Mouse (Mus musculus) liver, embryonic 11.5 days (tissue): ENCODE data around the gene Cfap70. TPM values are rescaled to one million over a fixed set of nuclear protein-coding genes. Genes with fewer than 3 reads are reported as not detected.

ENCODE experiments used
- ATAC-seq: fragments of 200-750 bp; cut with Nextera tagmentation; replicated peaks from 2 replicates; pipeline ENCODE4 v1.8.0; 2017; ENCODE audit warnings: moderate number of reproducible peaks, mild to moderate bottlenecking, moderate TSS enrichment, moderate library complexity; ENCODE audit not compliant: low FRiP score
- DNase-seq: peaks from one replicate; pipeline ENCODE4 v3.0.0-alpha.2; 2017; ENCODE audit warnings: low spot score
- H3K27ac ChIP-seq: fragments of 300-500 bp; sonication (generic); 2 replicates; pipeline ENCODE4 v1.5.1; 2014; ENCODE audit warnings: mild to moderate bottlenecking, low read depth, low read length, control low read depth
- H3K27me3 ChIP-seq: fragments of 300-500 bp; sonication (generic); replicated peaks from 2 replicates; pipeline ENCODE4 v1.6.1; 2014; ENCODE audit warnings: low read length, mixed read lengths; ENCODE audit not compliant: control insufficient read depth, insufficient read depth
- H3K36me3 ChIP-seq: fragments of 300-500 bp; sonication (generic); 2 replicates; pipeline ENCODE4 v1.6.1; 2014; ENCODE audit warnings: mild to moderate bottlenecking, low read length, moderate library complexity, mixed read lengths; ENCODE audit not compliant: control insufficient read depth, insufficient read depth
- H3K4me1 ChIP-seq: fragments of 300-500 bp; sonication (generic); replicated peaks from 2 replicates; pipeline ENCODE4 v1.6.1; 2014; ENCODE audit warnings: low read length, mixed read lengths; ENCODE audit not compliant: control insufficient read depth, insufficient read depth
- H3K4me2 ChIP-seq: fragments of 300-500 bp; sonication (generic); 2 replicates; pipeline ENCODE4 v1.6.1; 2014; ENCODE audit warnings: mild to moderate bottlenecking, control low read depth, moderate library complexity
- H3K4me3 ChIP-seq: fragments of 300-500 bp; sonication (generic); 2 replicates; pipeline ENCODE4 v1.5.1; 2014; ENCODE audit warnings: low read depth, low read length, control low read depth
- H3K9ac ChIP-seq: fragments of 300-500 bp; sonication (generic); 2 replicates; pipeline ENCODE4 v1.6.1; 2014; ENCODE audit warnings: low read depth, low read length, control low read depth
- H3K9me3 ChIP-seq: fragments of 300-500 bp; sonication (generic); 2 replicates; pipeline ENCODE4 v1.6.1; 2016; ENCODE audit warnings: low read length, inconsistent platforms, mixed read lengths; ENCODE audit not compliant: control insufficient read depth
- WGBS: fragments of 180-500 bp; shearing (Covaris S2); extraction: QIAGEN DNeasy Blood & Tissue Kit; methylation state at CpG from one replicate; pipeline ENCODE4 v1.1.7; 2014; 5-methylcytosine and 5-hydroxymethylcytosine counted together
- polyA plus RNA-seq: library from polyadenylated mRNA; unstranded; fragments of >200 nt; fragmentation: Nextera tagmentation; extraction: Ambion mirVana; gene quantifications from 2 replicates; pipeline ENCODE4 v1.2.1, GENCODE M21; 2014

The Cfap70 gene
- 0.17 TPM in 1 of 2 replicates, not detected in the other for polyA plus RNA-seq

DNA sequence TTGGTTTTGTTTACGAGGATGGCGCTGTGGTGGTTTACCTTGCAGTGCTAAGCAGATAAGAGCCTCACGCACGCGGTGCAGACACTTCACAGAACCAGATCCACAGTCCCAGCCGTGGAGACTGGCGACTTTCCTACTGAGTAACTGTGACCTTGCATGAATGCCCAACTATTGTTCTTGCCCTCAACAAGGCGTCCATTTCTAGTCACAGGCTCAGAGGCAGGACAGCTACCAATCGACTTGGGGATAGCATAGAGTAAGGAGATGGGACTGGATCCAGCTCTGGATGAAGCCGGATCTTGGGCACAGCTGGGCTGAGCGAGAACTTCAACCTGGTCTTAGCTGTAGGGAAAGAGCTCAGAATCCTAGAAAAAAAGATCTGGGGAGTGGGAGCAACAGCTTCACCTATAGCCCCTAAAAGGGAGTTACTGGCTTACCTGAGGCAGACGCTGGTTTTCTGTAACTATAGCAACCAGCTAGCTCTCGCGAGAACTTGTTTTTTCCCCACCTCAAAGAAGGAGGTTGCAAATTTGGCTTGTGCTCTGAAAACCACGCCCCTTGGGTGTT lies at the start of gene Cfap70:
Cfap70 (minus strand) TSS at position 462 of the 567 bp plus-strand sequence.
- Histone ChIP-seq H3K36me3 (peaks cover 12% of the 10 kb centered on the region), H3K27me3 (no peaks in the 10 kb centered on the region), H3K27ac (no peak within 1 kb of the TSS), H3K9me3 (no peaks in the 10 kb centered on the region), H3K4me3 (peak within 1 kb of the TSS; percentile 53), H3K4me1 (peaks cover 8% of the 10 kb centered on the region; the same call in 1 of the 2 replicates), H3K9ac (peak within 1 kb of the TSS; percentile 60), H3K4me2 (peak within 1 kb of the TSS; percentile 92)
- DNase-seq, result peak; percentile 63
- 4% methylated on average over 15 of the region's 15 CpGs for WGBS
- ATAC-seq, result peak; percentile 79

DNA sequence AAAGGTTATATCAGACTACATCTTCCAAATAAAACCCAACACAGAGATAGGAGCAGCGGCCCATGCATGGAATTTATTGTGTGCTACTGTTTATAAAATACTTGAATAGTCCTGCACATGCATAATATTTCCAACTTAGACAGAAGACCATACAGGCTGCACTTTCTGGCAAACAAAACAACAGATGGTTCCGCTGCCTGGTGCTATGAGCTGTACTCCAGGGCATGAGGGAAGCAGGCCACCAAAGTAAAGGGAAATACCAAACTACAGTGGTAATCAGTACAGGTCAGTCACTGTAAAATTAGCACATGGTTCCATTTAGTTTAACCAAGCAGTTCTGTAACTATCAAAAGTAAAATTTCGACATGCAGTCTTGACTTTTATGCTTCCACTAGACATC lies 48.0 kb upstream of the Cfap70 start:
- H3K9me3 ChIP-seq, result no peaks in the 10 kb centered on the region
- H3K36me3 ChIP-seq, result peaks cover 7% of the 10 kb centered on the region
- no peak overlapping the region for H3K4me2 ChIP-seq
- H3K27me3 ChIP-seq, result no peaks in the 10 kb centered on the region
- H3K4me1 ChIP-seq, result no peaks in the 10 kb centered on the region
- DNase-seq (no peak), ATAC-seq (no peak)
- WGBS, result 94% methylated on average over 3 of the region's 3 CpGs
- H3K9ac ChIP-seq, result no peak overlapping the region
- no peak overlapping the region for H3K4me3 ChIP-seq
- no peak overlapping the region for H3K27ac ChIP-seq

DNA sequence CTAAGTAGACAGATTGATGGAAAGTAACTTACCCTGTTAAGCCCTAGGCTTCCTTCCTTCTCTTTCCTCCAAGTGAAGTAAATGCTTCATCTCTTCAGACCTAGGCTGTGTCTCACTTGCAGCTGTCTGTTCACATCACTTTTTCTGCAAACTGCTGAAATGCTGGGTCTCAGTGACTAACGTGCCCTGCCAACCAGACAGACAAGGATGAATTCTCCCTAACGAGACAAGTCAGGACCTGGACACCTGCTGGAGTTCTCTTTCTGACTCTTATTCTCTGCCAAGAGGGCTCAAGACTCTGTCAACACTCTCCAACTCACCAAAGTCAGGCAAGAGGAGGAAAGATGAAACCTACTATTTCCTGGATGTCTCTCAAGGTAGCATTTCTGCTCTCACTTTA lies 44.6 kb upstream of the Cfap70 start, which contains the start of gene Mss51:
Mss51 (minus strand) TSS at position 299 of the 400 bp plus-strand sequence.
- no peak within 1 kb of the TSS for H3K4me3 ChIP-seq
- H3K27me3 ChIP-seq, result no peaks in the 10 kb centered on the region
- ATAC-seq, result no peak
- H3K4me1 ChIP-seq, result no peaks in the 10 kb centered on the region
- peaks cover 12% of the 10 kb centered on the region for H3K36me3 ChIP-seq
- no peak within 1 kb of the TSS for H3K9ac ChIP-seq
- H3K27ac ChIP-seq, result no peak within 1 kb of the TSS
- DNase-seq, result no peak
- WGBS, result 82% methylated on average over 2 of the region's 2 CpGs
- no peaks in the 10 kb centered on the region for H3K9me3 ChIP-seq
- H3K4me2 ChIP-seq, result no peak within 1 kb of the TSS

DNA sequence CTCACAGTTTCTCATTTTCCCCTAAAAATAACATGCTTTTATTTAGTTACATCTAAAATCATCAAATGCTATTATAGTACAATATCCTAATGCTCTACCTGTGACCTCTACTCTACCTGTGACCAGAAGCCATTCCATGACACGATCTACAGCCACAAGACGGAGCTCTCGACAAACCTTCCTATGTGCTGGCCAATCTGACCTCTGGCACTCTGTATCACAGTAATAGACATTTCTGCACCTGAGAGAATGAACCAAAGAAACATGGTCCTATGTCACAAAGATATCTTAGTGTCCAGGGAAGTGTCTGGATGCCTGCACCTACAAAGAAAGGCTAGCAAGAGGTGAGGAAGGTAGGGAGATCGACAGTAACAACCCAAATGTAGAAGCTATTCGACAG lies 34.0 kb upstream of the Cfap70 start:
- H3K4me3 ChIP-seq, result no peak overlapping the region
- H3K4me1 ChIP-seq, result no peaks in the 10 kb centered on the region; the same call in 1 of the 2 replicates
- peaks cover 6% of the 10 kb centered on the region for H3K36me3 ChIP-seq
- DNase-seq, result no peak
- H3K9ac ChIP-seq, result no peak overlapping the region
- WGBS, result 95% methylated on average over 5 of the region's 5 CpGs
- H3K27me3 ChIP-seq, result no peaks in the 10 kb centered on the region
- no peaks in the 10 kb centered on the region for H3K9me3 ChIP-seq
- ATAC-seq, result no peak
- no peak overlapping the region for H3K4me2 ChIP-seq
- no peak overlapping the region for H3K27ac ChIP-seq

DNA sequence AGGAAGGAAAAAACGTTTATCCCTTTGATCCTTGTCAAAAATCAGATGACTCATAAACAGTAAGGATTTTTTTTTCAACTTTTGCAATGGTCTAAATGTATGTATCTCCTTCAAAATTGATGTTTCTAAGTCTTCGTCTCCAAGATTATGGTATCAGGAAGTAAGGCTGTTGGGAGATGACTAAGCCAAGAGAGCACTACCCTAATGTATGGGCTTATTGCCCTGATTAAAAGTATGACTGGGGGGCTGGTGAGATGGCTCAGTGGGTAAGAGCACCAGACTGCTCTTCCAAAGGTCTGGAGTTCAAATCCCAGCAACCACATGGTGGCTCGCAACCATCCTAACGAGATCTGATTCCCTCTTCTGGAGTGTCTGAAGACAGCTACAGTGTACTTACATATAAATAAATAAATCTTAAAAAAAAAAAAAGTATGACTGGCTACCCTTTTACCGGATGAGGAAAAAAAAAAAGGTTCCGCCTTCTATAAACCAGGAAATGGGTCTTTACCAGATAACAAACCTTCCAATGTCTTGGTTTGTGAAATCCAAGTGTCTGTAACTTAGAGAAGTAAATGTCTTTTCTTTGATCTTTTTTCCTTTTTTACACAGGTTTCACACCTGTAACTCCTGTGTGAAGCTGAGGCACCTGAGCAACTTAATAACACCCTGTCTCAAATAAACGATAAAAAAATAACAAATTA lies 30.2 kb upstream of the Cfap70 start:
- ATAC-seq (no peak), DNase-seq (no peak)
- Histone ChIP-seq H3K27me3 (no peaks in the 10 kb centered on the region), H3K9ac (no peak overlapping the region), H3K4me2 (no peak overlapping the region), H3K36me3 (peaks cover 6% of the 10 kb centered on the region), H3K27ac (no peak overlapping the region), H3K9me3 (no peaks in the 10 kb centered on the region), H3K4me3 (no peak overlapping the region), H3K4me1 (peaks cover 15% of the 10 kb centered on the region)
- 82% methylated on average over 7 of the region's 7 CpGs for WGBS

DNA sequence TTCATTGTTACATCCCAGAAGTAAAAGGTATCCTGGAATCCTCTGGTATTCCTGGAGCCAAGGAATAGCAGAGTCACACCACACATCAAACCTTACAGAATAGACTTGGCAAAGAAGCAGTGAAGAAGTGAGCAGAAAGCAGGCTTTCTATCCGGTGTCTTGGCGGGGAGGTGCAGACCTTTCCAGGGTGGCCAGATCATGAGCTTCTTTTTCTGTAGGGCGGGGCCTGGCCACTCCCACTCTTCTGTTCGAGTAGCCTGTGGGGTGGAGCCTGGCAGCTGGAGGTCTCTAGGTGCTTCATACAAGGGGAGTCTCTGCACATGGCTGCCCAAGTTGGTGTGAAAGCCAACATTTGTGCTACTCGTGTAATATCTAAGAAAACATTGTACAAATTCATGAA lies 29.2 kb upstream of the Cfap70 start:
- H3K4me2 ChIP-seq, result peak overlapping the region; percentile 38
- no peak overlapping the region for H3K4me3 ChIP-seq
- H3K27ac ChIP-seq, result no peak overlapping the region
- DNase-seq (peak; percentile 56), ATAC-seq (peak; percentile 68)
- H3K9me3 ChIP-seq, result no peaks in the 10 kb centered on the region
- WGBS, result 9% methylated on average over 5 of the region's 5 CpGs
- peaks cover 17% of the 10 kb centered on the region for H3K4me1 ChIP-seq
- H3K36me3 ChIP-seq, result peaks cover 6% of the 10 kb centered on the region
- H3K9ac ChIP-seq, result no peak overlapping the region
- H3K27me3 ChIP-seq, result no peaks in the 10 kb centered on the region

DNA sequence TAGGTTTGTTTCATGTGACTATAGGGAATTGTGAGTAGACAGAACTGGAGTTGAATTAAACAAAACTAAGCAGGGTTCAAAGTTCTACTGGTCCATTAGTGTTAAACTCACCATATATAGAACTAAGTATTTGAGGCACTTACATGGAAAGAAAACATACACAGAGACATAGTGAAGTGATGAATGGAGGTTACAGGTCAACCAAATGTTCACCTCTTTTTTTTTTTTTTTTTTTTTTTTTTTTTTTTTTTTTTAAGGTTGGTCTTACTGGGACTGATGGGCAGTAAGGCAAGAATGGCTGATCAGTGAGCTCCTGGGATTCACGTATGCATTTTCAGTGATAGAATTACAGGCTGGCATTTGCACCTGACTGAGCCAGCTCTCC lies 28.2 kb upstream of the Cfap70 start:
- H3K27me3 ChIP-seq, result no peaks in the 10 kb centered on the region
- no peaks in the 10 kb centered on the region for H3K9me3 ChIP-seq
- WGBS, result 68% methylated on average over 1 of the region's 1 CpGs
- peak overlapping the region; percentile 83 for H3K27ac ChIP-seq
- peak overlapping the region; percentile 86 for H3K4me3 ChIP-seq
- peak overlapping the region; percentile 88 for H3K4me2 ChIP-seq
- H3K36me3 ChIP-seq, result peaks cover 9% of the 10 kb centered on the region
- H3K4me1 ChIP-seq, result peaks cover 17% of the 10 kb centered on the region
- DNase-seq, result no peak
- H3K9ac ChIP-seq, result peak overlapping the region; percentile 76
- no peak for ATAC-seq

DNA sequence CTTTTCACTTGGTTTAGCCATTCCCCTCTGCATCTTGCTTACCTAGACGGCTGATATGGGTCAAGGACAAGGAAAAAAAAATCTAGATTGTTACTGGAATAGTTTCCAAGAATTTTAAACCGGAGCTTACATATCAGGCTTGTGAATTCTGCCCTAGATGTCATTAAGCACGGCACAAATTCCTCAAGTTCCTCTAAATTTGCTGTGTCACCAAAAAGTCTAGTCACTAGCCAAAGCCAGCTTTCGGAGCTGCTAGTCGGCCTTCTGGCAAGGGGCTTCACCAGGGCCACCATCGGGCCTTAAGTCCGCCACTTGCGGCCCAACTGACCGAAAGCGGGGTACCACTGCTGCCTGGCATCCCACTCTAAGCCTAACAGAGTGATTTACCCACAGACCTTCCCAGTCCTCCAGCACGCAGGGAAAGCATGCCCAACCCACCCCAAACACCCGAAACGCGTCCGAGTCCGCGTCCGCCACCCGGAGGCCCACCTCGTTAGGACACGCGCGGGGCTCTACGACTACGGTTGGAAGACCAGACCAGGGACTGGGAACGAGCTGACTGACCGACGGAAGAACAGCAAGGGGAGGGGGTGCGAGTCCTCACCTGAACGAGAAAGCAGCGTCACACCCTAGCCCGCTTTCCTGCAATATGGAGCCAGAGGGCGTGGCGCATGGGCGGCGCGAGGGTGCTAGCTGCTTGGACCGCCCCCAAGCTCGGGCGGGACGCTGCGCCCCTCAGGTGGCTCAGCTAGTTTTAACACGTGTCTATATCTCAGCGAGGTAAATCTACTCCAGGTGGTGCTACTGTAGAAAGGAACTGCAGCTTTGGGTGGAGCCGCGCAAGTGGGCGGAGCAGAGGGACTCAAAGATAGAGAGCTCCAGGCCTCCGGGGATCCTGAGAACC lies 27.5 kb upstream of the Cfap70 start, which contains the start of gene Anxa7:
Anxa7 (minus strand) TSS at position 843 of the 904 bp plus-strand sequence.
- WGBS, result under 1% methylated on average over 48 of the region's 48 CpGs
- no peaks in the 10 kb centered on the region for H3K27me3 ChIP-seq
- H3K4me2 ChIP-seq, result peak within 1 kb of the TSS; percentile 88
- peak; percentile 85 for ATAC-seq
- H3K4me1 ChIP-seq, result peaks cover 17% of the 10 kb centered on the region
- H3K36me3 ChIP-seq, result peaks cover 6% of the 10 kb centered on the region
- H3K9ac ChIP-seq, result peak within 1 kb of the TSS; percentile 76
- peak within 1 kb of the TSS; percentile 86 for H3K4me3 ChIP-seq
- H3K9me3 ChIP-seq, result no peaks in the 10 kb centered on the region
- DNase-seq, result peak; percentile 85
- H3K27ac ChIP-seq, result peak within 1 kb of the TSS; percentile 83
